Mouse (Mus musculus) neural tube, embryonic 10.5 days (tissue): ENCODE results near the gene Npepps.
"Not testable (repeated sequence)": the region's sequence is repeated elsewhere in the genome, so short reads cannot be mapped to it uniquely, and the experiment has no call there.

ENCODE experiments used
- DNase-seq: peaks from one replicate; pipeline ENCODE4 v3.0.0-alpha.2; 2017; ENCODE audit warnings: low spot score; ENCODE audit errors: extremely low spot score

The Npepps gene

DNA sequence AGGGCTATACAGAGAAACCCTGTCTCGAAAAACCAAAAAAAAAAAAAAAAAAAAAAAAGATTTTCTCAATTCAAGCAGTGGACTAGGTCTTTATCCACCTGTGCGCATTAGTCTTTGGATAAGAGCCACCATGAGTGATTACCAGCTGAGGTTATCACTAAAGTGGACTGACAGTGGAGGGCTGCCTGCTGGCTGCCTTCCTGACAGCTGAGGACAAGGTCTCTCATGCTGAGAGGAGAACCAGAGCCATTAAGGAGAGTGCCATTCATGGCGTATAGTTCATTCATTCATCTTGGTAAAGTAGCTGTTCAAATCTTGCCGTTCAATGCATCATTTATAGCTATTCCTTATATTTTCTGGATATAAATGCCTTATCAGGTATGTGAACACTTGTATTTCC, 16.1 kb upstream of the Npepps start:
- DNase-seq = no peak

DNA sequence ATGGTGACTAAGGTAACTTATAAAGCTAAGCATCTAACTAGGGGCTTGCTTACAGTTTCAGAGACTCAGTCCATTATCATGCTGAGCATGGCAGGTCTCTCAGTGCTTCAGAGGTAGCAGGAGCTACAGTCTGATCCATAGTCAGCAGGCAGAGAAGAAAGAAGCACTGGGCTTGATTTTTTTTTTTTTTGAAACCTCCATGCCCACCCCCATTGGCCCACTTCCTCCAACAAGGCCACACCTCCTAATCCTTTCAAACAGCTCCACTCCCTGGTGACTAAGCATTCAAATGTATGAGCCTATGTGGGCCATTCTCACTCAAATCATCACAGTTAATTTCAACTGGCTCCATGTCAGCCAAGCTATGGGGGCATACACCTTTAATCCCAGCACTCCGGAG, 12.3 kb upstream of the Npepps start:
- no peak for DNase-seq

DNA sequence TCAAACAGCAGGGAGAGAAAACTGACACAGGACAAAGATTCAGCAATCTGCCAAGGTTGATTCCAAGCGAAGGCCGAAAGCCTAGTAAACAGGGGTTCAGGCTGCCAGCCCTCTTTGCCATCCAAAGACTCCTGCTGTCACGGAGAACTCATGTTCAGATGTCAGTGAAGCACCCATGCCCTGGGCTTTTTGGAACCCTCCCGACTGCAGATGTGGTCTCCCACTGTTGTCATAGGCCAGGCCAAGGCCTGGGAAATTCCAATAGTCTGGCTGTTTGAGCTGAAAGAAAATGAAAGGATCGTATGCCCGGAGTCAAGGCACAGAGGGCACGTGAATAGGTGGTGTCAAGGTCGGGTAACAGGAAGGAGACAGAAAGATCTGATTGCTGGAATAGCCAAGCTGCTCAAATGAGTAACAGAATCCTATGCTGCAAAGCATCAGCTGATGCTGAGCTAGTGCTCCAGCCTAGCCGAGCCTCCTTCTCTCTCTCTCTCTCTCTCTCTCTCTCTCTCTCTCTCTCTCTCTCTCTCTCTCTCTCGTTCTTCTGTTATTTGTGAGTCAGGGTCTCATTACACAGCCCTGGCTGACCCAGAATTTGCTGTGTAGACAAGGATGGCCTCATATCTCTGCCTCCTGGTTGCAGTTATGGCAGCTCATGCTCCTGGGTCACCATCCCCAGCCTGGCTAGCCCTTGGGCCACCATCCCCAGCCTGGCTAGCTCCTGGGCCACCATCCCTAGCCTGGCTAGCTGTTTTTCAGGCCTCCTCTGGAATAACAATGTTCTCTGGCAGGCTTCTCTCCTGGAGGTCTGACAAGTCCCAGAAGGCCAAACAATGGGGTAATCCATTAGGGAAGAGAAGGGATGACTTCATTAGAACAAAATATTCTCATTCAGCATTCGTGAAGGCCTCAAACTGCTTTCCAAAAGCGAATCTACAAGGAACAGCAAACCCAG, 9.1 kb upstream of the Npepps start:
- no peak for DNase-seq

DNA sequence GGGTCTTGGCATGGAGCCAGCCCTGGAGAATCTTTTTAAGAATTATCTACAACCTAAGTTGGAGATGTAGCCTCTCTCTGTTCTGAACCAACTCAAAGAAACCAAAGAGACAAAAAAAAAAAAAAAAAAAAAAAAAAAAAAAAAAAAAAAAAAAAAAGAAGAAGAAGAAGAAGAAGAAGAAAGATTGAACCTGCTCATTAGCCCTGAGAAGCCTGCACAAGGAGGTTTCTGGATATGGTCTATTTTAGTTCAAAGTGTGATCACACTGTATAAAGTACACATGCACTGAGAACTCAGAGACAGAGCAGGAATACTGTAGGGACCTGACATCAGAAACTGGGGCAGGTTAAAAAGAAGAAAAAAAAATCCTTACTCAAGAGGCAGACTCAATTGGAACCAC, 7.2 kb upstream of the Npepps start:
- DNase-seq = no peak

DNA sequence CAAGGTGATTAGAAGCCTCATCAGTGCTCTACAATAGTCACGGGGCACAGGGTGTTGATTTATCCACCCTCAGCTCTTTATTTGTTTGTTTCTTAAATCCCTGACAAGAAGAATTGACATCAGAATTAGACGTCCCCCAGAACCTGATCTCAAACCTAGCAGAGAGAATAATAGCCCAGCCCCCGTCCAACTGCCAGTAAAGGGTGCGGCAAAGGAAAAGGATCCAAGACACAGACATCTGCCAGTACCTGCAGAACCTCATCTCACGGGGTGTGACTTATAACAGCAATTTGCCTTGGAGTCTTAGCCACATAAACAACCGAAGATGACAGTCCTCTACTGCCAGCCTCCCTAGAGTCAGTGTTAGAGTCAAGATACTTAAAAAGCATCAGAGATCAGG, 6.5 kb upstream of the Npepps start:
- DNase-seq = no peak

DNA sequence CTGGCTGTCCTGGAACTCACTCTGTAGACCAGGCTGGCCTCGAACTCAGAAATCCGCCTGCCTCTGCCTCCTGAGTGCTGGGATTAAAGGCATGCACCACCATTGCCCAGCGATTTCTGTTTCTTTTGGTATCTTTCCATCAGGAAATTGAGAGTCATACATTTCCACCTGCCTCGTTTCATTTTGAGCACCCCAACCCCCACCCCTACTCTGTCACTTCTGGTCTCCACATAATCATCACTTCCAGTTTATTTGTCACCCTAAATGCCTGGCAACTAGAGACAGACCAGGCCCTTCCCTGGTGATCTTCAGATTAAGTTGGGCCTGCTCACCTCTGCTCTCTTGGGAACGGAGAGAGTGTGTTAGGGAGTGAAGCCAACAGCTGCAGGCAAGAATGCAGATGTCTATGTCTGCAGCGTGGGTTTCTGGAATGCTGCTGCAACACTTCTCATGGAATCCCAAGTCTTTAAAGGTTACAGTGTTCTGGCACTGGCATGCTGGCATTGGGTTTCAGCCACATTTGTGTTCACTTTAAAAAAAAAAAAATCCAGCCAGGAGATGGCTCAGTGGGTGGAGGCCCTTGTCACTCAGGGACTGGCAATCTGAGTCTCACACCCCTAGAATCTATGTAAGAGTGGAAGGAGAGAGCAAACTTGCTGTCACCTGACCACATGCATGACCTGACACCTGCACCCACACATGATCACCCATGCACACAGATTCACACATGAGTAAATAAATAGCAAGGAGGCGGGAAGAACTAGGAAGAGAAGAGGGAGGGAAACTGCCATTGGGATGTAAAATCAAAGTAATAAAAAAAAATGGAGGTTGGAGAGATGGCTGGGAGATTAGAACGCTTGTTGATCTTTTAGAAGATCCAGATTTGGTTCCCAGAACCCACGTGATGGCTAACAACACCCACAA, 5.7 kb upstream of the Npepps start:
- DNase-seq = no peak

DNA sequence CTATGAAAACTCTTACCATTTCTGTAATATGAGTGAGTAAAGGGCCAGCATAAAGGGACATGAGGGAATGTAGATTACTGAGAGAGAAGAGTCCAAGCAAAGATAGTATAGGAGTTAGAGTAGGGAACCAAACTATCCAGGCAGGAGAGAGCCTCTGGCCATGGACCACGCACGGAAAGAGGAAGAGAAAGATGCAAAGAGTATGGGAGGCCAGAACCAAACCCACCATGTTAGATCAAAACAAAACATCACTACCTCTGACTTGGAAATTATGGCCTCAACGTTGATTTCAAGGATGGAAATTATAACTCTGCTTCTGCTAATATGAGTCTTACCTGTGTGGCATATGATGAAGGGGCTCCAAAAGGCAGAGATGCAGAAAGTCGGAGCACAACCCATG, 4.4 kb upstream of the Npepps start:
- no peak for DNase-seq

DNA sequence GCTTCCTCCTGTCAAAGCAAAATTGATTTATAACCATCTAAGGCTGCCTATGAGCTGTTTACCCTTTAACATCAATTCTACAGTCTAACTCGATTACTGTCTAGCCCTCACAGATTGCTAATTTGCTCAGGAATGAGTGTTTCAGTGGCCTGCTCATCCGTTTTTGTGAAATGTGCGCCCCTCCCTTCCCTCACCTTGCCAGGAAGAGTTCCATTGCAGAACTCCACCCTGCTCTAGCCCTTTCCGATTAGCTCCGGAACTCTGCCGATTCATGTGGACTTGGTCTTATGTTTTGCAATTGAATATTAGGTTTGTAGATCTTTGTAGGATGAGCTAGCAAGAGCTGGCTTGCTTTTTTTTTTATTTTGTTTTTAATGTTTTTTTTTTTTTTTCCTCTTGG, 1.7 kb upstream of the Npepps start:
- no peak for DNase-seq

DNA sequence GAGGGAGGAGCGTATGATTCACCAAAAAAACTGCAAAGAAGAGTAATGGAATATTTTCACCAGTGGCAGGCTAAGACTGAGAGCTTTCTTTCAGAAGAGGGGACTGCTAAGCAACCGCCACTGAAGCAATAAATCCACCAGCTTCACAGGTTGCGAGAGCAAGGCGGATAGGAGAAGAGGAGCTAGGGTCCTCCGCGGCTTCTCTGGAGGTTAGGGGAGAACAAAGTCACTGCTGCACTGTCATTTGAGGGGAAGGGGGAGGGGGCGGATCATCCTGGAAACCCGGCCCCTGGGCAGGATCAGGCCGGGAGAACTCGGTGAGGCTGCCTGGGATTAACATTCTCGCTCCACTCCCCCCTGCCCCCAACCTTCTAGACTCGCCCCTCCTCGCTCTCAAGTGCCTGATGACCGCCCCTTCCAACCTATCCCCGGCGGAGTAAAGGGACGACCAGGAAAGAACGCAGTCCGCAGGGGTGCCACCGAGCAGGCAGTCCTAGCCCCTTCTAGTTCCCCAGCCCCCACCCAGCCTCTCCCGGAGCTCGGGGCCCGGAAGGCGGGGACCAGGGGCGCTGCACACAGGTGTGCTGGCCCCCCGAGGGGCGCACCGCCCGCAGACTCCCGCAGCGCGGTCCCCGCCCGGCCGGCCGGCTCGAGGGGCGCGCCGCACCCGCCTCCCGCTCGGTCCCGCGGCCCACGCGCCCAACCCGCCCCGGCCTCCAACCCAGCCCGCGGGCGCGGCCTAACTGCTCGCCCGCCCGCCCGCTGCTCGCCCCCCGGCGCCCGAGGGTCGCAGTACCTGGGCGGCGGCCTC, 828 bp downstream of the Npepps start:
- peak; percentile 75 for DNase-seq

DNA sequence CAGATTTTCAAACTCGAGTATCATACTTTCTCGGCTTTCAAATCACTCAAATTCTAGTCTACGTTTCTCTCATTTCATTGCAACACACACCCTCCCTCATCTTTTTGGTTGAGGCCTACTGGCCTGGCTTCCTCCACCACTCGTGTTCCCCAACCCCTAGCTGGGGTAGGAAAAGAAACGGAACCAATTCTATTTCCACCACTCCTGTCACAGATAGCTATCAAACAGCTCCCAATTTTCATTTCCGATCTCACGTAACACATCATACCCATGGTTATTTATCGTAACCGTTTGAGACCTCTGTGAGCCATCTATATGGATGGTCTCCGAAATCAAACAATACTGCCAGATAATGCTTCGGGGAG, 1.4 kb downstream of the Npepps start:
- DNase-seq = no peak

DNA sequence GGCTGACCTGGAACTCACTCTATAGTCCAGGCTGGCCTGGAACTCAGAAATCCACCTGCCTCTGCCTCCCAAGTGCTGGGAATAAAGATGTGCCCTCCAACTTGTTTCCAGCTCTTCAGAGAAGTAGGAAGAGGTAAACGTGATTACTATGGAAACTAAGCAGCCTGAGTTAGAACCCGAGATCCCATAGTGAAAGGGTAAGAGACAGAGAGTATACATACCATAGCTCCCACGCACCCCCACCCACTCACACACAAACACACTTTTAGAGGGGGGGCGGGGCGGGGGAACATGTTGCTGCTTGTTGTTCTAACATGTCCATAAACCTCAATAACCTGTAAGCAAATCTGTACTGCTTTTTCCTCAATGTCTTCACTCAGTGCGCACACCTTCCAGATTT, 2.0 kb downstream of the Npepps start:
- no peak for DNase-seq

DNA sequence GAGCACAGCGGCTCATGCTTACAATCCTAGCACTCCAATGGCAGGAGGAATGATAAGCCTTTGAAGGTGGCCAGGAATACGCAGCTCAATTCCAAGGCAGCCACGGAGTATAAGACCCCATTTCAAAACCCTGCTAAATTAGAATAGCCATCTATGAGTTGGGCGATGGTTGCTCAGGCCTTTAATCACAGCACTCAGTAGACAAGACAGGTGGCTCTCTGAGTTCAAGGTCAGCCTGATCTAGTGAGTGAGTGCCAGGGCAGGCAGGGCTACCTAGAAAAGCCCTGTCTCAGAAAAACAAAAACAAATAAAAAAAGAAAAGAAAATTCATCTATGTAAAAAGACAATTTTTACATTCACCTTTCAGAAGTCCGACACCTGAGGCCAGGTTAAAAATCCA, 3.3 kb downstream of the Npepps start:
- DNase-seq = no peak

DNA sequence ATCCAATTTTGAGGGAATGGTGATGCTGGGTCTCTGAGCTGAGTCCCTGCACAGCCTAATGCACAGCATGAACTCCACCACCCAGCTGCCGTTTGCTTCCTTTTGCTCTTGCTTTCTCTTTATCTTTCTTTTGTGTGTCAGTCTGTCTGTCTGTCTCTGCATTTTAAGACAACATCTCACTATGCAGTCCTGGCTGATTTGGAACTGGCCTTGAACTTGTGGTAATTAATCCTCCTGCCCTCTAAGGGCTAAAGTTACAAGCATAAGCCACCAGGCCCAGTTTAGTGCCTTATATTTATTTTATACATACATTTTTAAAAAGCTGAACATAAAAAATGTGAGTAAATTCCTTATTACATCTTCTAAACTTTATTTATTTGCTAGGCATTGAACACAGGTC, 4.4 kb downstream of the Npepps start:
- no peak for DNase-seq

DNA sequence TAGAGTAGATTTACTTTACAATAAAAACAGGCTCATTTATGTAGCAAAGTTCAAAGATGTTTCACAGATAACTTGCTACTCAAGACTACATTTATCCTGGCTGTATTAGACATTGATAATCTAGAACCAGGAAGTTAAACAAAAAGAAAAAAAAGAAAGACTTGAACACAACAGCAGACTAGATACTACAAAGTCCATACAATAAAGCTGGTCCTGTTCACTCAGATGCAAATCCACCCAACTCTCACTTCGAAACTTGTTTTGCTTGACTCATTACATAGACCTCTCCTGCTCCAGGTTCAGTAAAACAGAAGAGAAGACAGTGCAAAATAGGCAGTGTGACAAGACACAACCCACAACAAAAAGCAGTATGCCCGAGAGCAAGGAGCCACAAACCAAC, 5.1 kb downstream of the Npepps start:
- no peak for DNase-seq

DNA sequence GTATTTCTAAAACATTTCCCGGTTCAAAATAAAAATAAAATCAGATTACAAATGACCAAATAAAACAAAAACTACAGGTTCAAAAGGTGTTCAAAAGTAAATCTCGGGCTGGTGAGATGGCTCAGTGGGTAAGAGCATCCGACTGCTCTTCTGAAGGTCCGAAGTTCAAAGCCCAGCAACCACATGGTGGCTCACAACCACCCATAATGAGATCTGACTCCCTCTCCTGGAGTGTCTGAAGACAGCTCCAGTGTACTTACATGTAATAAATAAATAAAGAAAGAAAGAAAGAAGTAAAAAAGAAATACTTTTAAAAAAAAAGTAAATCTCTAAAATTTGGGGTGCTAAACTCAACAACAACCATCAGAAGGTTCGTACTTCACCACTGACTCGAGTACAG, 5.5 kb downstream of the Npepps start:
- DNase-seq = not testable (repeated sequence)

DNA sequence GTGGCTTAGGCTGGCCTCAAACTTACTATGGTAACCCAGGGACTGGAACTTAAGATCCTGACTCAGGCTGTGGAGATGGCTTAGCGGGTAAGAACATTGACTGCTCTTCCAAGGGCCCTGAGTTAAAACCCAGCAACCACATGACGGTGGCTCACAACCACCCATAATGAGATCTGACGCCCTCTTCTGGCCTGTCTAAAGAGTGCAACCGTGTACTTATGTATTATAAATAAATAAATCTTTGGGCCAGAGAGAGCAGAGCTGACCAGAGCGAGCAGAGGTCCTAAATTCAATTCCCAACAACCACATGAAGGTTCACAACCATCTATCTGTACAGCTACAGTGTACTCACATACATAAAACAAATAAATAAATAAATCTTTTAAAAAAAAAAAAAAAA, 6.8 kb downstream of the Npepps start:
- DNase-seq = no peak

DNA sequence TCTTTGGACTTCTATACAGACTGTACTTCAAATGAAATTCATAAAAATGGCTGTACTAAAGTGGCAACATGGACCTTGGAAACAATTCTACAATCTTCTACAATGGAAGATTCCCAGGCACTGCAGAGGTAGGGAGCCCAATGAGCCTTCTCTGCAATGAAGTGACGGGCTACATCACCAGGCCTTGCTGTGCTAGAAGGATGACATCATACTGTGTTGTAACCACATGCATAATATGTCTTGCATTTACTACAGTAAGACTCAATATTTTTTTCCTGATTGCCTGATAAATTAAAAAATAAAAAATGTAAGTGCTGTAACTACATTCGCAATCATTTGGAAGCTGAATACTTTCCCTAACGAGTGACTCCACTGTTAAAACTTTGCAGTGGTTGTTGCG, 7.6 kb downstream of the Npepps start:
- DNase-seq = no peak

DNA sequence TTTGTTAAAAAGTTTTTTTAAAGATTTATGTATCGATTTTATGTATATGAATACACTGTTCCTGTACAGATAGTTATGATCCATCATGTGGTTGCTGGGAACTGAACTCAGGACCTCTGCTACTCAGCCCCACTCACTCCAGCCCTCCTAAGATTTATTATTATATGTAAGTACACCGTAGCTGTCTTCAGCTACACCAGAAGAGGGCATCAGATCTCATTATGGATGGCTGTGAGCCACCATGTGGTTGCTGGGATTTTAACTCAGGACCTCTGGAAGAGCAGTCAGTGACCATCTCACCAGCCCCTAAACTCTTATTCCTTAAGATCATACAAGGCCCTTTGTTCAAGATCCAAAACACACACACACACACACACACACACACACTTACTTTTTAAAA, 10.4 kb downstream of the Npepps start:
- DNase-seq = not testable (repeated sequence)

DNA sequence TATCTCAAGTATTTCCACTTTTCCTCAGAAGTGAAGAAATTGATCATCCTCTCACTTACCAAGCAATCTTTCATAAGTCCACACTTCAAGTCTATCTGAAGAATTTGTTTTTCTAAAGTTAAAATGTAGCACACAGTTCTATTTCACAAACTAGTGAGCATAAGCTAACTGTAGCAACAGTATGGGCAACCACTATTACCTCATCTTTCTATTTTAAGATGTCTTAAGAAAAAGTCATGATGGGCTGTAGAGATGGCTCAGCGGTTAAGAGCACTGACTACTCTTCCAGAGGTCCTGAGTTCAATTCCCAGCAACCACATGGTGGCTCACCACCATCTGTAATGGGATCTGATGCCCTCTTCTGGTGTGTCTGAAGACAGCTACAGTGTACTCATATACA, 13.9 kb downstream of the Npepps start:
- DNase-seq = not testable (repeated sequence)

DNA sequence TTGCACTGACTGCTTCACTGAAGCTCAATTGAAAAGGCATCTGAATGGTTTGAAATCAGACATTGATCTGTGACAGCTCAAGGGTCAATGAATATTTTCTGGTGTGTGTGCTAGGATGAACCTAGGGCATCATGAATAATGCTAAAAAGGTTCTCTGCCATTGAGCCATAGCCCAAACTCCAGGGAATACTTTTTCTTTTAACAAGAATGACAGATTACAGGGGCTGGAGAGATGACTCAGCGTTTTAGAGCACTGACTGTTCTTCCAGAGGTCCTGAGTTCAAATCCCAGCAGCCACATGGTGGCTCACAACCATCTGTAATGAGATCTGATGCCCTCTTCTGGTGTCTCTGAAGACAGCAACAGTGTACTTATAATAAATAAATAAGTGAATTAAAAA, 30.8 kb downstream of the Npepps start:
- DNase-seq = not testable (repeated sequence)

DNA sequence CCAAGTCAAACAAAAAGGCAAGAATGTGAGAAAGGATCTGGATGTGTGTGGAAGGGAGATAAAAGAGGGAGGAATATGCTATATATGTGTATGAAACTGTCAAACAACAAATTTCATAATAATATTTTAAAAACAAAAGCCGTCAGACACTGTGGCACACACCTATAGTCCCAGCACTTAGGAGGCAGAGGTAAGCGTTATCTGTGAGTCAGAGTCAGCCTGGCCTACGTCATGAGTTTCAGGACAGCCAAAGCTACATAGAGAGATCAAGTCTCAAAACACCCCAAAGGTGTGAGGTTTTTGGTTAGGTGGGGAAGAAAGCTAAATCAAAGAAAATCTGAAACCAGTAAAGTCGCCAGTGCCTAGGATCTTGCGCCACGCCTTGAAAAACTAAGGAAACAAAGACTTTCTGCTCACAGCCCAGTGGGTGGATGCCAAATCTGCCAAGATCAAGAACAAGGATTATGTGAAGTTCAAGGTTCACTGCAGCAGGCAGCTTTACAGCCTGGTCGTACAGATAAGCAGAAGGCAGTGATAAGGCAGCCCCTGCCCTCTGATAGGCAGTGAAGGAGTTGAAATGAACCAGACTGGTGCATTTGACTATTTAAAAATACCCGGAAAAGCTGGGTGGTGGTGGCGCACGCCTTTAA, 33.8 kb downstream of the Npepps start:
- no peak for DNase-seq
